Comparison of ENCODE assay signal across 15 mouse cellular contexts in genomic region chr7:111237819-111238218, GRCm38 (mm10).
DNase-seq lines count a peak whose midpoint lies in the region; ATAC-seq and TF ChIP-seq lines count a peak whose summit lies in the region.
"Had no signal": no experiment of that assay in that cellular context is flagged by ENCODE, and none has a peak within 500 bp of the region (broad histone marks: within the 10 kb centered on the region; RNA-seq: fewer than 3 reads in every experiment).

No protein-coding gene starts in this region.

- WGBS in liver, embryonic 11.5 days, result 43% methylated on average over 9 of the region's 9 CpGs
- 56% methylated on average over 9 of the region's 9 CpGs for WGBS in heart, embryonic 15.5 days
- WGBS in neural tube, embryonic 15.5 days, result 58% methylated on average over 9 of the region's 9 CpGs
- WGBS in forebrain, postnatal 0 days, result 76% methylated on average over 9 of the region's 9 CpGs

- H3K9me3 ChIP-seq in liver, embryonic 11.5 days (ENCODE audit: control insufficient read depth, low read length), result no peaks in the 10 kb centered on the region
- H3K9me3 ChIP-seq in heart, embryonic 15.5 days (replicated peaks), result no peaks in the 10 kb centered on the region
- no peaks in the 10 kb centered on the region for H3K9me3 ChIP-seq in neural tube, embryonic 15.5 days (replicated peaks)
- H3K9me3 ChIP-seq in forebrain, postnatal 0 days (ENCODE audit: low read length), result no peaks in the 10 kb centered on the region
- H3K9me3 ChIP-seq: forebrain, embryonic 10.5 days had no signal

- no peak for ATAC-seq in liver, embryonic 11.5 days (replicated peaks; ENCODE audit: low FRiP score)
- peak; percentile 69; the same call in 1 of the 2 replicates for ATAC-seq in heart, embryonic 15.5 days (replicated peaks; ENCODE audit: insufficient number of reproducible peaks, insufficient read depth, low FRiP score, low read depth)
- ATAC-seq in neural tube, embryonic 15.5 days (ENCODE audit: low FRiP score), result no peak
- no peak for ATAC-seq in forebrain, postnatal 0 days
- ATAC-seq: hindbrain, embryonic 16.5 days had no signal

- no peak overlapping the region for H3K4me2 ChIP-seq in liver, embryonic 11.5 days
- no peak overlapping the region for H3K4me2 ChIP-seq in heart, embryonic 15.5 days
- no peak overlapping the region for H3K4me2 ChIP-seq in neural tube, embryonic 15.5 days
- H3K4me2 ChIP-seq in forebrain, postnatal 0 days (ENCODE audit: low read depth), result no peak overlapping the region

- no peak for TF ChIP-seq CTCF in forebrain, postnatal 0 days (IDR thresholded peaks at IDR 0.05; ENCODE audit: low read depth)

- no peaks in the 10 kb centered on the region for H3K36me3 ChIP-seq in liver, embryonic 11.5 days (ENCODE audit: control insufficient read depth, insufficient read depth, low read length)
- no peaks in the 10 kb centered on the region for H3K36me3 ChIP-seq in heart, embryonic 15.5 days
- no peaks in the 10 kb centered on the region for H3K36me3 ChIP-seq in neural tube, embryonic 15.5 days
- H3K36me3 ChIP-seq in forebrain, postnatal 0 days (ENCODE audit: insufficient read depth), result no peaks in the 10 kb centered on the region
- H3K36me3 ChIP-seq: embryonic facial prominence, embryonic 10.5 days; forebrain, embryonic 10.5 days had no signal

- DNase-seq in liver, result peak; percentile 5
- DNase-seq in liver, embryonic 11.5 days (ENCODE audit: low spot score), result no peak
- peak; percentile 57 for DNase-seq in kidney, postnatal 10 days
- peak; percentile 48 for DNase-seq in lung, postnatal 10 days
- no peak for DNase-seq in urinary bladder, postnatal 36 days (ENCODE audit: low spot score in 2 of 2)
- no peak for DNase-seq in forebrain, postnatal 0 days
- DNase-seq: adrenal gland, postnatal 10 days; cerebellum, adult 11-12 months; thymus, postnatal 4 days had no signal

- H3K4me3 ChIP-seq in liver, embryonic 11.5 days (ENCODE audit: low read depth, low read length), result no peak overlapping the region
- H3K4me3 ChIP-seq in heart, embryonic 15.5 days, result no peak overlapping the region
- H3K4me3 ChIP-seq in neural tube, embryonic 15.5 days (replicated peaks), result no peak overlapping the region
- no peak overlapping the region for H3K4me3 ChIP-seq in forebrain, postnatal 0 days (ENCODE audit: low read depth, low read length)
- H3K4me3 ChIP-seq: embryonic facial prominence, embryonic 10.5 days; forebrain, embryonic 10.5 days had no signal

- no peak overlapping the region; the same call in 1 of the 2 replicates for H3K27ac ChIP-seq in liver, embryonic 11.5 days (ENCODE audit: low read depth, low read length)
- peak overlapping the region; percentile 51; the same call in 1 of the 2 replicates for H3K27ac ChIP-seq in heart, embryonic 15.5 days
- no peak overlapping the region for H3K27ac ChIP-seq in neural tube, embryonic 15.5 days (replicated peaks)
- no peak overlapping the region for H3K27ac ChIP-seq in forebrain, postnatal 0 days (ENCODE audit: low read depth, low read length)
- H3K27ac ChIP-seq: embryonic facial prominence, embryonic 10.5 days; forebrain, embryonic 10.5 days had no signal

- H3K4me1 ChIP-seq in liver, embryonic 11.5 days (replicated peaks; ENCODE audit: control insufficient read depth, insufficient read depth, low read length), result no peaks in the 10 kb centered on the region
- peaks cover 5% of the 10 kb centered on the region for H3K4me1 ChIP-seq in heart, embryonic 15.5 days (replicated peaks)
- H3K4me1 ChIP-seq in neural tube, embryonic 15.5 days, result peaks cover 11% of the 10 kb centered on the region
- no peaks in the 10 kb centered on the region for H3K4me1 ChIP-seq in forebrain, postnatal 0 days (ENCODE audit: insufficient read depth)
- H3K4me1 ChIP-seq: embryonic facial prominence, embryonic 10.5 days; forebrain, embryonic 10.5 days had no signal

- no peak overlapping the region for H3K9ac ChIP-seq in liver, embryonic 11.5 days (ENCODE audit: low read depth, low read length)
- no peak overlapping the region for H3K9ac ChIP-seq in heart, embryonic 15.5 days
- H3K9ac ChIP-seq in neural tube, embryonic 15.5 days (replicated peaks), result no peak overlapping the region
- H3K9ac ChIP-seq in forebrain, postnatal 0 days, result no peak overlapping the region

- no peaks in the 10 kb centered on the region for H3K27me3 ChIP-seq in liver, embryonic 11.5 days (replicated peaks; ENCODE audit: control insufficient read depth, insufficient read depth, low read length)
- H3K27me3 ChIP-seq in heart, embryonic 15.5 days, result no peaks in the 10 kb centered on the region
- no peaks in the 10 kb centered on the region for H3K27me3 ChIP-seq in neural tube, embryonic 15.5 days (replicated peaks)
- no peaks in the 10 kb centered on the region for H3K27me3 ChIP-seq in forebrain, postnatal 0 days (ENCODE audit: insufficient read depth, low read length)
- H3K27me3 ChIP-seq: CH12.LX had no signal

Comparison
In these comparisons a context has a peak if more than half of its experiments do, and no peak if none do; other contexts are left out.
1. DNase-seq: peak in liver (single experiment), kidney, postnatal 10 days (single experiment) and lung, postnatal 10 days (single experiment); none in liver, embryonic 11.5 days (single experiment), urinary bladder, postnatal 36 days (0 of 2) and forebrain, postnatal 0 days (single experiment).